Mouse (Mus musculus) embryonic fibroblast, embryonic 13.5 days (primary cell): ENCODE results near the gene Hist1h4f.
"Not testable (repeated sequence)": the region's sequence is repeated elsewhere in the genome, so short reads cannot be mapped to it uniquely, and the experiment has no call there.

Experiments
- CTCF ChIP-seq: IDR thresholded peaks from 2 replicates; pipeline ENCODE4 v1.5.1; 2011; ENCODE audit warnings: mild to moderate bottlenecking, control low read depth, low read length, moderate library complexity, borderline replicate concordance; ENCODE audit not compliant: insufficient read depth
- POLR2A ChIP-seq: IDR thresholded peaks from 2 replicates; pipeline ENCODE4 v1.6.1; 2011; ENCODE audit warnings: low read depth, mild to moderate bottlenecking, control low read depth, low read length, moderate library complexity

DNA sequence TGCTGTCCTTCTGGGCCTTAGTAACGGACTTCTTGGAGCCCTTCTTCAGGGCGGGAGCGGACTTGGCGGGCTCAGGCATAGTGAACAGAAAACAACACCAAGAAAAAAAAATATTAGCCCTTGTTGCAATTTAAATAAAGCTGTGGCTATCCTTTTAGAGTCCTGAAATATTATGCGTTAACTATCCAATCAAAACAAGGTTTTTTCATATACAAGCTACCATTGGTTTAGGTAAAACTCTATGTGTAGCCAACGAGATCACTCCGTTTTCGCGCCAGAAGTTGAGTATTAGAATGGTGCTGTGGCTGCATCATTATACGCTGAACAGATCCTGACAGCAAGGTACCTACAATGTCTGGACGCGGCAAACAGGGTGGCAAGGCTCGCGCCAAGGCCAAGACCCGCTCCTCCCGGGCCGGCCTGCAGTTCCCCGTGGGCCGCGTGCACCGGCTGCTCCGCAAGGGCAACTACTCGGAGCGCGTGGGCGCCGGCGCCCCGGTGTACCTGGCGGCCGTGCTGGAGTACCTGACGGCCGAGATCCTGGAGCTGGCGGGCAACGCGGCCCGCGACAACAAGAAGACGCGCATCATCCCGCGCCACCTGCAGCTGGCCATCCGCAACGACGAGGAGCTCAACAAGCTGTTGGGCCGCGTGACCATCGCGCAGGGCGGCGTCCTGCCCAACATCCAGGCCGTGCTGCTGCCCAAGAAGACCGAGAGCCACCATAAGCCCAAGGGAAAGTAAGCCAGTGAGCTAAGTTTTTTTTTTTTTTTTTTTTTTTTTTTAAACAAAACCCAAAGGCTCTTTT is 17.7 kb downstream of the Hist1h4f start, which contains the start of gene Hist1h2af:
- peak; percentile 67 for TF ChIP-seq POLR2A
- not testable (repeated sequence) for TF ChIP-seq CTCF
